Mouse (Mus musculus) urinary bladder, adult 2 months (tissue): ENCODE measurements around the gene Klk1b9. TPM values are rescaled to one million over a fixed set of nuclear protein-coding genes. Genes with fewer than 3 reads are reported as not detected.

Experiments used
- polyA plus RNA-seq: library from polyadenylated mRNA; depleted of rRNA; stranded (reverse); fragments of >200 nt; gene quantifications from 2 replicates; pipeline ENCODE4 v1.2.3, GENCODE M21; 2012; rRNA removed

Klk1b9 gene
- polyA plus RNA-seq, 1 experiment: not detected

Other genes starting within 250 kb of the Klk1b9 start
- gene Klk12, start 207.2 kb upstream of the Klk1b9 start, polyA plus RNA-seq: not detected in 2 replicates
- 0.23 TPM in 1 of 2 replicates, not detected in the other for gene Klk11, start 201.5 kb upstream of the Klk1b9 start, polyA plus RNA-seq
- gene Klk10, start 195.0 kb upstream of the Klk1b9 start, polyA plus RNA-seq: 0.49 and 0.59 TPM in 2 replicates
- 0.04 TPM in 1 of 2 replicates, not detected in the other for gene Klk9, start 184.2 kb upstream of the Klk1b9 start, polyA plus RNA-seq
- 8.1 and 8.9 TPM in 2 replicates for gene Klk8, start 178.5 kb upstream of the Klk1b9 start, polyA plus RNA-seq
- not detected in 2 replicates for gene Klk7, start 164.8 kb upstream of the Klk1b9 start, polyA plus RNA-seq
- 0.30 TPM in 1 of 2 replicates, not detected in the other for gene Klk6, start 151.6 kb upstream of the Klk1b9 start, polyA plus RNA-seq
- gene Klk5, start 134.1 kb upstream of the Klk1b9 start, polyA plus RNA-seq: not detected in 2 replicates
- not detected in 2 replicates for gene Klk4, start 94.9 kb upstream of the Klk1b9 start, polyA plus RNA-seq
- gene Klk15, start 42.3 kb upstream of the Klk1b9 start, polyA plus RNA-seq: not detected in 2 replicates
- not detected in 2 replicates for gene Klk1b8, start 25.4 kb upstream of the Klk1b9 start, polyA plus RNA-seq
- not detected in 2 replicates for gene Klk1b1, start 9.3 kb upstream of the Klk1b9 start, polyA plus RNA-seq
- not detected in 2 replicates for gene Klk1b11, start 19.8 kb downstream of the Klk1b9 start, polyA plus RNA-seq
- not detected in 2 replicates for gene Klk1b26, start 36.1 kb downstream of the Klk1b9 start, polyA plus RNA-seq
- not detected in 2 replicates for gene Klk1b27, start 76.2 kb downstream of the Klk1b9 start, polyA plus RNA-seq
- not detected in 2 replicates for gene Klk1b21, start 126.3 kb downstream of the Klk1b9 start, polyA plus RNA-seq
- not detected in 2 replicates for gene Klk1b22, start 136.6 kb downstream of the Klk1b9 start, polyA plus RNA-seq
- not detected in 2 replicates for gene Klk1b16, start 160.7 kb downstream of the Klk1b9 start, polyA plus RNA-seq
- gene Klk1b24, start 212.2 kb downstream of the Klk1b9 start, polyA plus RNA-seq: not detected in 2 replicates
- gene Klk1b3, start 222.1 kb downstream of the Klk1b9 start, polyA plus RNA-seq: not detected in 2 replicates
- gene Klk1b4, start 231.4 kb downstream of the Klk1b9 start, polyA plus RNA-seq: not detected in 2 replicates
- not detected in 2 replicates for gene Klk1b5, start 239.9 kb downstream of the Klk1b9 start, polyA plus RNA-seq
- 0.17 and 0.40 TPM in 2 replicates for gene Klk1, start 249.3 kb downstream of the Klk1b9 start, polyA plus RNA-seq